Mouse (Mus musculus) c-Kit-positive CD71-positive TER-119-positive erythroid progenitor cells, embryonic 14.5 days (primary cell): ENCODE data around the gene Fkbp1b.
"Not testable (repeated sequence)": the region's sequence is repeated elsewhere in the genome, so short reads cannot be mapped to it uniquely, and the experiment has no call there.

Experiments used
- DNase-seq: peaks from one replicate; pipeline ENCODE4 v3.0.0-alpha.2; 2013; ENCODE audit warnings: low spot score

The Fkbp1b gene

DNA sequence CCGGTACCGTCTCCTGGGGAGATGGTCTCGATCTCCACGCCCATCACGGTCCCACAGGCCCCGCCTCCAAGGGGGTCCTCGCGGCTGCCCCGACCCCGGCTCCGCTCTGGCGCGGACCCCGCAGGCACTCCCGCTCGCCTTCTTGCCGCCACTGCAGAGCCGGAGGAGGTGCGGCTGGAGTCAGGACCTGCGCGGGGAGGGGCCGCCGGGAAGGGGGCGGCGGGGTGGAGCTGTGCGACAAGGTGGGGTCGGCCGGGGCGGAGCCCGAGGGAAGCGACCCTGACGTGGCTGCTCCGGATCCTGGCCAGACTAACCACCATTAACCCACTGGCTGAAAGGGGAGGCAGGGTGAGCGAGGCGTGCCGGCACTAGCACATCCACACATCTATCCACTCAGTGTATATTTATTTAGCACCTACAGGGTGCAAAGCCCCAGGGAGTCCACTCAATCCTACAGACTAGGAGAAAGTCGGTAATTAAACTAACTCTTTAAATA is at the start of gene Fkbp1b:
Gene Fkbp1b (minus strand): TSS at position 200 of the 496 bp plus-strand sequence.
- DNase-seq = no peak

GRCm38 (mm10) chr12:4889891-4890290 is 48.5 kb upstream of the Fkbp1b start:
- no peak for DNase-seq

- no peak for DNase-seq
These were observed 47.9 kb upstream of the Fkbp1b start for GRCm38 (mm10) chr12:4889251-4889650.

GRCm38 (mm10) chr12:4888739-4889138 is 47.3 kb upstream of the Fkbp1b start:
- no peak for DNase-seq

- DNase-seq = not testable (repeated sequence)
These were observed 45.2 kb upstream of the Fkbp1b start for GRCm38 (mm10) chr12:4886581-4886980.

- DNase-seq = no peak
These were observed 43.7 kb upstream of the Fkbp1b start for GRCm38 (mm10) chr12:4885062-4885461.

GRCm38 (mm10) chr12:4882086-4882485 is 40.7 kb upstream of the Fkbp1b start:
- no peak for DNase-seq

DNA sequence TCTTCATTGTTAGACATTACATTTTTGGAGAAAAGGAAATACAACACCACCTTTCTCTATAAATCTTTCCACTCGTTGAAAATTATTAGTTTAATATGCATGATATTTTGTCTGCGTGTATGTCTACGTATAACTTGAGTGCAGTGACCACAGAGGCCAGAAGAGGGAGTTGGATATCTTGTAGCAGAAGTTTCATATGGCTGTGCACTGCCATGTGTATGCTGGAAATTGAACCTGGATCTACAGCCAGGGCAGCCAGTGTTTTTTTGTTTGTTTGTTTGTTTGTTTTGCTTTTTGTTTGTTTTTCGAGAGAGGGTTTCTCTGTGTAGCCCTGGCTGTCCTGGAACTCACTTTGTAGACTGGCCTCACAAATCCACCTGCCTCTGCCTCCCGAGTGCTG is 37.7 kb upstream of the Fkbp1b start:
- DNase-seq = no peak

- no peak for DNase-seq
These were observed 36.9 kb upstream of the Fkbp1b start for GRCm38 (mm10) chr12:4878296-4878783.

DNA sequence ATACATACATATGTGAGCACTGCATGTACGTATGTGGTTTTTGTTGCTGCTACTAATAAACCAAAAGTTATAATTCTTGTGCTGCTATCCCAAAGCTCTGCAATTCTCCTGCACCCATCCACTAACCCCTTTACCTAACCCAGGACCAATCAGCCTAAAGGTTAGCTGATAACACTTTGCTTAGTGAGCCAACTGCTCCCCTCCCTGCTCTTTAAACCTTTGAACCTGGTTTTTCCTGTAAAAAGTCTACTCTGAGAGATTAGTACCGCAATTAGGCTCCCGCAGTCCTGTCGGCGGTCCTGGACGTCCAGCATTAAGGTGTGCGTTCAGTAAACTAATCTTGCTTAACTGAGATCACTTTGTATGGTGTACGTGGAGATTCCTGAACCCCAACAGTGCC is 34.2 kb upstream of the Fkbp1b start:
- no peak for DNase-seq

DNA sequence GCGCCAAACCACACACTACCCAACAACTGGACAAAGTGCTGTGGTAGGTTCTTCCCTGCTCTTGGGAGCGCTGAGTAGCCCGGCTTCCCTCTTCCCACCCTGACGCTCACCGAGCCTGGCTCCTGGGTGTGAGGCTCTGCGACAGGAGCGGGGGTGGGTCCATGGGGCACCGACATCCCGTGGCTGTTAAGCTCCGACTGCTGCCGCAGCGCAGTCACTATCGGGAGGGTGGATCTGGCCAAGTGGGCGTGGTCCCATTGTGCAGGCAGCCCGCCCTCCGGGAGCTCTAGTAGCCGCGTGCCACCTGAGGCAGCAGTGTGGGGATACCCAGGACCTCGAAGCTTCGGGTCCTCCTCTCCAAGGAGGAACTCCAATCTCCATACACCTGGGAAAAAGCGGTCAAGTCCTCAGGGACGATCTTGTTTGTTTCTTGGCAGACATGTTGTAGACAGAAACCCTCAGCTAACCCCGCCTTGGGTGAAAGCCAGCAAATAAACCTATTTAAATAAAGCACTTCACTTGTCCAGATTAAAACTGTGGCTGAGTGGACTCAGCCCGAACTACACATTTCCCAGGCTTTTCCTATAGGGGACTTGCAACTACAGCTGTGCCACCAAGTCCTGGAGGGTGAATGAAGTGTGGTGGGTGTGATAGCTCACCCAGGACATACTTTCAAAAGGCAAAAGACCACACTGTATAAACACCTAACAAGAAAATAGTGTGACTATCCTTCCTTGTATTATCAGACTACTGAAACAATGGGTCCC is 33.0 kb upstream of the Fkbp1b start, which contains the start of gene Mfsd2b:
Gene Mfsd2b (minus strand): TSS at position 199 of the 767 bp plus-strand sequence.
- peak; percentile 91 for DNase-seq

- DNase-seq = no peak
These were observed 32.1 kb upstream of the Fkbp1b start for GRCm38 (mm10) chr12:4873531-4873930.

DNA sequence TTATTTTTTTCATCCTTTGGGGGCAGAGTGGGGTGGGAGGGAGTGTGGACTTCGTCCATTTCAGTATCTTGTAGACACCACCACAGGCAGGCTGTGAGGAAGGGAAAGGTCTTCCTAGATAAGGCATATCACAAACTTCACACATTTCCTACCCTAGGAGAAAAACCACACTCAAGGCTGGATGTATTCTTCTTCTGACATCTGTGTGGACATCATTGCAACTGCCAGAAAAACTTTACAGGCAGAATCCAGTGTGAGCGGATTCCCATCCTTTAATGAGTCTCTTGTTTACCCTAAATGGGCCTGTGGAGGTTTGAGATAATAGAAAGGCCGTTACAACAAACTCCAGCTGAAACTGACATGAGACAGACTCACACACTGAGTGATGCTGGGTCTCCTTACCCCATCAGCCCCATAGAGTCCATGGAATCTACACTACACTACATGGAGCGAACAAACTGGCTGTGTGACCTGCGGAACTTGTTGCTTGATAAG is 31.6 kb upstream of the Fkbp1b start:
- DNase-seq = peak; percentile 87

DNA sequence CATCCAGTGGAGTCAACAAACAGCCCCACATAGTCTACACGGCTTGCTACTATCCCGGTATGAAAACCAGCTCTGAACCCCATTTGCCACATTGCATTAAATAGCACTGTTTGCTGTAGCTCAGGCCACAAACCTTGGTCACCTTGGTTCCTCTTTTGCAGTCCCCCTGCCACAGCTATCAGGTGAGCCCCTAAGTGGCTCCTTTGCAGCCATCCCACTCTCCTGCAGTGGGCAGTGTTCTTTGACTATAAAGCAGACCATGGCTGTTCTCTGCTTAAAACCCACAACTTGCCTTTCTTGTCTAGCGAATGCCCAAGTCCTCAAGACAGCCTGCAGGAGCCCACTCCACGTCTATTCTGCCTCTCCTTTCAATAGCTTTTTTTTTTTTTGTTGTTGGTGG is 30.9 kb upstream of the Fkbp1b start:
- no peak for DNase-seq

- no peak for DNase-seq
These were observed 29.9 kb upstream of the Fkbp1b start for GRCm38 (mm10) chr12:4871260-4871659.

DNA sequence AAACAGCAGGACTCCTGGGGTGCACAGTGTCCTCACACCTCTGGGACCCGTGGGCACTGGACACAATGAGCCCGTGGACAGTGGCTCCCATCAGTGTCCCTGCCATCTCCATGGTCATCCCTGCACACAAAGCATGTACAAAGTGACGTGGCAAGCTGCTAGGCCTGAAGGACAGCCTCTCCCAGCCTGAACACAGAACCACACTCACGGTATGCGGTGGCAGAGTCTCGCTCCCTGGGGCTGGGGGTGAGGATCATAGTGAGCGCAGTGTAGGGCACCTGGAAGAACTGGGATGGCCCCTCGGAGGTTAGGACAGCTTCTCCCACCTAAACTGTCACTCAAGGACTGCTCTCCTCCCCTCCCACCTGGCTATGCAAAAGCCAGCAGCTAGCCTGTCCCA is 27.5 kb upstream of the Fkbp1b start:
- no peak for DNase-seq

- no peak for DNase-seq
These were observed 22.9 kb upstream of the Fkbp1b start for GRCm38 (mm10) chr12:4864338-4864690.

- no peak for DNase-seq
These were observed 22.4 kb upstream of the Fkbp1b start for GRCm38 (mm10) chr12:4863654-4864337.

GRCm38 (mm10) chr12:4862672-4863071 is 21.3 kb upstream of the Fkbp1b start:
- DNase-seq = no peak

GRCm38 (mm10) chr12:4859241-4859914 is 18.0 kb upstream of the Fkbp1b start:
- DNase-seq = no peak

GRCm38 (mm10) chr12:4856834-4857233 is 15.4 kb upstream of the Fkbp1b start:
- no peak for DNase-seq

GRCm38 (mm10) chr12:4856160-4856559 is 14.8 kb upstream of the Fkbp1b start:
- no peak for DNase-seq
